Mouse (Mus musculus): ENCODE results near the gene Msrb3.

- no peak for TF ChIP-seq CTCF (IDR thresholded peaks at IDR 0.05; ENCODE audit: borderline replicate concordance, insufficient read depth, low read length)
- no peak for TF ChIP-seq POLR2A (IDR thresholded peaks at IDR 0.05; ENCODE audit: low read depth, low read length)
Observed at GRCm38 (mm10) chr10:120744441-120745137, 154.3 kb downstream of the Msrb3 start.

Measured in embryonic fibroblast, embryonic 13.5 days (primary cell).